Mouse (Mus musculus) erythroid progenitor cell, adult 5-6 weeks (primary cell): ENCODE measurements around the gene Tm9sf3. TPM values are rescaled to one million over a fixed set of nuclear protein-coding genes. Genes with fewer than 3 reads are reported as not detected.
A peak's percentile ranks its signal among the peaks of the same experiment; 100 is the strongest.

ENCODE experiments used
- ATAC-seq: replicated peaks from 2 replicates; pipeline ENCODE4 v1.8.0; 2016; ENCODE audit warnings: moderate number of reproducible peaks, mild to moderate bottlenecking, moderate TSS enrichment, inconsistent platforms; ENCODE audit not compliant: poor library complexity, low FRiP score, severe bottlenecking
- total RNA-seq, 2 experiments: library from RNA; stranded (forward) in 1 of 2; stranded (reverse) in 1 of 2; fragments of 150-400 nt in 1 of 2; fragments of 186-747, 209-891 nt in 1 of 2; gene quantifications; 2 replicates each; pipeline versions ENCODE4 v1.2.3 to v1.2.4; 2015 to 2017; ENCODE audit warnings: low replicate concordance in 2 of 2

Tm9sf3 gene
- total RNA-seq, 2 experiments from 2014 or later: 21.4 to 41.4 TPM

DNA sequence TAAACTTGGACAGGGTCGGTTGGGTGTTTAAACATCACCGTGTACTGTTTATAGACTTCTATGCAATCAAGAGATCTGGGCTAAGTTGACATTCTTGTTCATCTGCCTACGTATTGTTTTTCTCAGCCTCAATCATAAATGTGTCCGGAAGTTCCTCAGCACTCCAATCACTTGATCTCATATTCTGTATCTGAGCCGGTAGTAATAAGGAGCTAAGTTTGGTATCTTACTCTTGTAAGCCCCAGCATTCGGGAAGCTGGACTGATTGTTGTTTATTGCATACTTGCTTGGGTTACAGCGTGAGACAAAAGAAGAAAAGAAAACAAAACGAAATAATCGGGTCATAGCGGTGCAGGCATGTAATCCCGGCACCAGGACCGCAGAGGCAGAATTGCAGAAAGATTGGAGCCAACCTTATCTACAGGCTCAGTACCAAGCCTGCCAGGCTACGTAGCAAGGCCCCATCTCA lies 568 bp upstream of the Tm9sf3 start:
- ATAC-seq: no peak

DNA sequence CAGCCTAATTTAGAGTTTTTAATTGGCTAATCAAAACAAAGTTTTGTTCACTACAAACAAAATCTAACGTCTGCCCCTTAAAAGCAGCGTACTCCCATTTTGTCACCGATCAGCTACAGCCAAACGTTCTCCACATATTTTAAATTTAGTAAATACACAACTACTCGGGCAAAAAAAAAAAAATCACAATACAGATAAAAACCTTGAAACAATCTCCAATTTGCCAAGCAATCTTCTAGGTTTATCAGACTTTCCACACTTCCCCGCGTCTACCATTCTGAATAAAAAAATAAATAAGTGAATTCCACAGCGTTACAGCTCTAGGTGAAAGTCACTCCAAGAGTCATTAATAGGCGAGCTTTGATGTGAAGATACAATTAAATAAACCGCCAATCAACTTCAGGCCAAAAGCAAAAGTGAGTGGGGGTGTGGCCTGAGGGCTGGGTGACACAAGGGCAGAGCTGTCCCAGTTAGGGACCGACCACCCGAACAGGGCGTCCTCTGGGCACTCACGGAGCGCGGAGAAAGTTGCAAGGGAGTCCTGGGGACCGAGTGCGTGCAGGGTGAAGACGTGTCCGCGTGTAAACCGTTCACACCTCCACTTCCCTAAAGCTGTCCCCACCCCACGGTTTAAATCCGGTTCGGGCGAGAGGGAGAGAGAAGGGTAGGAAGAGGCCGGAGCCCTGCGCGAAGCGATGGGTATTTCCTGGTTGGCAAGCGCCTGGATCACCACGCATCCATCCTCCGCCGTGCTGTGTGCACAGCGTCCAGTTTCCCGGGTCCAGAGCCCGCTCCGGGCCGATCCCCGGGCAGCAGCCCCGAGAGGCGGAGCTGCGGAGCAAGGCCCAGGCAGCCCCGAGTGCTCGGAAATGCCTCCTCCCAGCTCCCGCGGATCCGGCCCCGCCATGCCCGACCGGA lies 826 bp downstream of the Tm9sf3 start:
- peak; percentile 83 for ATAC-seq

DNA sequence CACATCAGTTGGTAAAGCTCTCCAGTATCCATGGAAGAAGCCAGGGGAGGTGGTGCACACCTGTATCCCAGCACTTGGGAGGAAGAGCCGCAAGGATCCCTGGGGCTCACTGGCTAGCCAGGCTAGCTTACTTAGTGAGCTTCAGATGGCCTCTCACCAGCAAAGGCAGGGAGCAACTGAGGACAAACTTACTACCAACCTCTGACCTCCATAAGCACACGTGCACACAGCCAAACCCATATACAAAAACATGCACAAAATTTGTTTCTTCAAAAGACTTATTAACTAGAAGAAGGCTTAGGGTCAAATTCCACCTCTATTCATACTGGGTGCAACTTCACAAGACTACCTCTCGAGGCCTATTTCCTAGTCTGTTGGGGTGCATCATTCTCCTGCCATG lies 3.1 kb downstream of the Tm9sf3 start:
- no peak for ATAC-seq

DNA sequence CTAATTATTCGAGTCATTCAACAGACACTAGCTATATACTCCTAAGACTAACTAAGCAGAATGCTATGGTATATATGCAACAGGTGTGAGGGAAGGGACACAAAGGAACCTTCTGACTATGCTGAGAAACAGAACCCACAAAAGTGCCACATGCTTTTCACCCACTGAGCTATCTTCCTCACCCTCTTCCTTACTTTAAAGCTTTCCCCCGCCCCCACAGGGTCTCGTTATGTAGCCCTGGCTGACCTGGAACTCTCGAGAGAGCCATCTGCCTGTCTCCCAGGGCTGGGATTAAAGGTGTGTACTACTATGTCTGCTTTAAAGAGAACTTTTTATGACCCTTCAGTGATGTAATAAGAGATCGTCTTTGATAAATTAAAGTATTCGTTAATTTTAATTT lies 4.5 kb downstream of the Tm9sf3 start:
- ATAC-seq: no peak

DNA sequence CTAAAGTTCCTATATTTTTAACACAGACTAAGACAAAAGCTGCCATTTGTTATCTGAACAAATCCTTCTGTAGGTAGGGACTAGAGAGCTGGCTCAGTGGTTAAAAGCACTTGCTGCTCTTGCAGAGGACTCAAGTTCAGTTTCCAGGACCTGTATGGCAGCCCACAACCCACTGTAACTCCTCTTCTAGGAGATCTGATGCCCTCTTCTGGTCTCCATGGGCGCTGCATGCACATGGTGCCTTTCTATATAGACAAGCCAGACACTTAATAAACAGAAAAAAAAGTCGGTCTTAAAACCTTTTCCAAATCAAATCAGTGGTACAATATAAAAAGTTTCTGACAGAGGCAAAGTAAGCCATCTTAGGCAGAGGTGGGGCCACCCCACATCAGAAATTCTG lies 5.1 kb downstream of the Tm9sf3 start:
- ATAC-seq: no peak

DNA sequence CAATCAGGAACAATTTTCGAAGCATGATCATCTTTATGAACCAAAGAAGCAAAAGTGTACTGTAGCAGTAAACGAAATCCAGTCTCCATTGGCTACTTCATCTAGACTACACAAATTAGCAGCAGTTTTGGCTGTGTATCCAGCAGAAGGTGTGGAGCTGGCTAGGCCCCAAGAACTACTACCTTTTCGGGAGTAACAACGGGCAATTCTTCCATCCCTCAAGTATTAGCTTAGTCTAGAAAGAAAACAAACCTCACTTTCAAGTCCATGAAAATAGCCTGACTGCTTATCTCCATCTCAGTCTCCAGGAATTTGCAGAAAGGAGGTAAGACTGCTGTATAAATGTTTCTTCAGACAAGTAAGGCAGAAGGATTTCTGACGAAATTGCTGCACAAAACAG lies 9.2 kb downstream of the Tm9sf3 start:
- ATAC-seq: no peak

DNA sequence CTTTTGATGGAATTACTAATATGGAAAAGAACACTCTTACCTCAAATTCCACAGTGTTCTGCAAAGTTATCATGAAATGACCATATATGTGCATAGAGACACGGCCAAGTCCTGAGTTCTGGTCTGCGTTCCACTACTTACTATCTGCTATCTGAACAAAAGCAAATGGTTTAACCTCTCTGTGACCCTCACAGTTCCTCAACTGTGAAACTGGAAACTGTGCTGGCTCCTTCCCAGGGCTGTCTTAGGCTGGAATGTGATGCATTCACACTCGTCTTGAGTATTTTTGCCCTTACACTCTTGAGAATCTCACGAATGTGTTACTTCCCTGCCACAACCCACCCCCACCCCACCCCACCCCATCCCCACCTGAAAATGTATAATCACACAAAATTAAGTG lies 14.8 kb downstream of the Tm9sf3 start:
- ATAC-seq: no peak

DNA sequence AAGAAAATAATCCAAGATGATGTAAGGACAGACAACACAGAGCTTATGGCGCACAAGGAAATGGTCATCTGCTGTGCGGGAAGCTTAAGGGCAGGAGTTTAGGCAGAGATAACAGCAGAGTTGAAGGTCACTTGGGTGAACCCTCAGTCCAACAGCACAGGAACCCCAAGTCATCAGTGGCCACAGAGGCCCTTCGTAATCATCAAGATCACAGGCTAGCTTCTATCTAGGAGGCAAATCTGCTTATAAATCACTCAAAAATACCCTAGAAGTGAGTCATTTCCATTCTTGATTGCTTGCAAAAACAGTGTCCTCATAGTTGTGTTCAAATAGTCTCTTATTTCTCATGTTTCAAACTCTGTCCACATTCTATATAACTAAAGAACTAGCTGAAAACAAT lies 15.5 kb downstream of the Tm9sf3 start:
- no peak for ATAC-seq

DNA sequence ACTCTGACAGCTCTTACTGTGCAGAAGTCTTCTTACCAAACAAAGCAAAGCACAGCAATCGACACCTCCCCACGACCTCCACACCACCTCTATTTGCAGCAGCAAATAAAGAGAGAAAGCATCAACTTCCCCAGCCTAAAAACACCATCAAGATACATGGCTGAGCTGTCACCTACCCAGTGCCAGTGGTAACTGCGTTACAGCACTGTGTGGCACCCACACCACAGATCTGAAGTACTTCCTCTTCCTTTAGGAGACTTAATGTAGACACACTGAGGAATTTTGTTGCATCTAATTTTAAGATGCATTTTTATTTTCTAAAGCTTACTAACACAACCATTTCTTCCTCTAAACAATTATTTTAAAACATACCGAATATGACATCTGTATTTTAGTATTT lies 17.5 kb downstream of the Tm9sf3 start:
- ATAC-seq: no peak

DNA sequence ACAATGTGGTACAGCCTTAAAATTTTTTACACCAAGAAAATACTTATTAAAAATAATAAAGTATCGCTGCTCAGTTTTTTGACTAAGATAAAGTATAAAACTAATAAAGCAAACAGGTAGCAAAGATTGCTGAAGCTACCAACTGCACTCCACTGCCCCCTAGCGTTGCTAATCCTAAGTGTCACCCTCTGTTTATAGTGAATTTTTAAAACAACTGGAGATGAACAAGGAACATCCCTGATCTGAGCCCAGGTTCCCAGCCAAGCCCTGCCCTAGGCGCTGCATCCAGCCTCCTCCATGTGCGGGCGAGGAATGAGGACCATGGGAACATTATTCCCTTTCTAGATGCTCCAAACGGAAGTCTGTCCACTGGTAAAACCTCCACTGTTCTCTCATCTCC lies 19.2 kb downstream of the Tm9sf3 start:
- 0 out of 2 replicates have a peak, but pooled peaks have one; percentile 67 for ATAC-seq

DNA sequence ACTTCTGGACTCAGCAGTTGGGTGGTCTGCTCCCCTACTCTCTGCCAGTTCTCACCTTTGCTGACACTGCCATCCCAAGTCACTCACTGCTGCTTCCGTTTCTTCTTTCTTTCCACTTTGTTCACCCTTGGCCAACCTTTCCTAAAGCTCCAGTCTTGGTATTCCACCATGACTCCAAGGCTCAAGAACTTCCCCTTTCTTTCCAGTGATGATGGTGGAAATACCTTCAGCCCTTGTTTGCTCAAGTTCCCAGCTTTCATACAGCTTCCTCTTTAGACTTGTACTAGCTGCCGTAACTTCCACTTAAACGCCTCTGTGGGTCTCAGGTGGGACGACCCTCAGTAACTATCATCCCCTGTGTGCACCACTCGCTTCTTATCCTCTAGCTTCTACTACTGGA lies 21.8 kb downstream of the Tm9sf3 start:
- no peak for ATAC-seq

DNA sequence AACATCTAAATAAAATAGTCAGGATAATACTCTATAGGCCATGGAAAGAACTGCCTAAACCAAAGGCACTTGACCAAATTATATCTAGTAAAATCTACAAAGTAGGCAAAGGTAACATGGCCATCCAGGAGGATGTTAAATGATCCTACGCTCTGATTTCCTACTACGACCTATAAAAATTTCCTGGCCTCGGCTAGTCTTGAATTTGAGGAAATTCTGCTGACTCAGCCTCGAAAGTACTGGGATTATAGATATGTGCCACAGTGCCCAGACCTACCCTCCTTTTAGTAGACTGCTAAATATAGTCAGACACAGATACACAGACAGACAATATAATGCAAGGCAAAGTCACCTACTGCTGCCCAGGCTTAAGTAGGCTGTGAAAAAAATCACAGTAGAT lies 30.1 kb downstream of the Tm9sf3 start:
- no peak for ATAC-seq

DNA sequence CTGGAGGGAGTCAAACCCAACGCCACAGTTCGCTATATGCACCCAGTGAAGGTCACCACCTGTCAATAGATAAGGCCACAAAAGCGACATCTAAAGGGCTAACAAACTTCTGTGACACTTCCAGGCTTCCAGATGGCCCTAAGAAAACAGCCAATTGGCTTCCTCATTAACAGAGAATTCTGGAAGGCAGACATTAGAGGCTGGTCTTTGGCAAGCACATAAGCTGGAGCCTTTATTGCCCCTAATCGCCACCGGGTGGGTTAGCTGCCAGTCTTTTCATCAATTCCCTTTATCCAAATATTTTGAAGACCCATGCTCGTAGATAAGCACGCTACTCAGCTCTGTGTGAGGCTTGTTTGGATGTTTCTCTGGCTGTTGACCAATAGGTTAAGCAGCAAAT lies 55.5 kb downstream of the Tm9sf3 start:
- no peak for ATAC-seq

DNA sequence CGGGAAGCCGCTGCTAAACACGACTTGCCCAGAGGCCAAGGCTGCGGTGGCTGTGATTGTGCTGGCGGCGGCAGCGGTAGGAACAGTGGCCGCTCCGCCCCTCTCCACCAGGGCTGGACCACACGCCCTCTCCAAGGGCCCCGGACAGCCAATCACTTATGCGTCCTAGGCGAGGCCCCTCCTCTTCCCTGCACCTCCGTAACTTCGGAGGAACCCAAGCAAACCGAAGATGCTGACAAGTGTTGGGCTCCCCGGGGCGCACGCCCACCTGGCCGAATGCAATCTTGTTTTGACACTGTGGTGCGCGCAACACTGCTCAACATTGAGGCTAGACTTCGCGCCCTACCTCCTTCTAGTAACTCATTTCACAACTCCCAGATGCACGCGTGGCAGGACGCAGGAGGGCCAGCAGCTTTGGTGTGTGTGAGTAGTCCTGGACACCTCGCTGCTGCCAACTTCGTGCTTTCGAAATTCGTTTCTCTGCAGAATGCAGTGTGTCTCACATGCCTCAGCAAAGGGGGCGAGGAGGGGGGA lies 56.9 kb downstream of the Tm9sf3 start, which contains the start of gene Tll2:
Tll2 (minus strand) TSS at position 25 of the 534 bp plus-strand sequence.
- 0 out of 2 replicates have a peak, but pooled peaks have one; percentile 30 for ATAC-seq

DNA sequence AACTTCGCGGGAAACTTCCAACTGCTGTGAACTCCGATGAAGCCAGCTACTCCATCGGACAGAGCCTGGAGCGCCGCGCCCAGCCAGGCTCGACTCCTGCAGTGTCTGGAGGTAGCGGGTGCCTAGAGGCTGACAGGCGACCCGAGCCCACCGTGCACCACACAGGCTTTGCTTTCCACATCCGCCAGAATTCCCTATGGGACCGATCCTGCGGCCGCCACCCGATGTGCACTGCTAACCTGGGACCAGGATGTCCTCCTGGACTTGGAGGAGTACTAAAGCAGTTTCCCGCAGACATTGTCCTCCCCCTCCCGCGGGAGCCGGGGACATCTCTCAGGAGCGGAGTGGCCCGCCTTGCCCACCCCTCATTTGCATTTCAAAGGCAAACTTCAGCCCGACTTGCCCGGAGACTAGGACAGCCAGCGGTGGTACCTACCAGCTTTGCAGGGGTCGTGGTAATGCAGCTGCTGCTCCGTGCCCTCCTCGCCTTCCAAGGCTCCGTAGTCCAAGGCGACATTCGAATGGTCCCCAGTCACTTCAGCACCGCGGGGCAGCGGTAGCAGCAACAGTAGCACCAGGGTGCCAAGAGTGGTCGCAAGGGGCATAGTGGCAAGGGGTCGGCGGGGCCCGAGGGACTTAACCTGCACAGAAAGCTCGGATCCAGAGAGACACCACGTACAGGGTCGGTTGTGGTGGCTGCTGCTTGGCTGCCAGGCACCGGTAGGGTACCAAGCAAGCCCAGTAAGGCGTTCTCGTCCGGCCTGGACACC lies 57.6 kb downstream of the Tm9sf3 start:
- no peak for ATAC-seq

DNA sequence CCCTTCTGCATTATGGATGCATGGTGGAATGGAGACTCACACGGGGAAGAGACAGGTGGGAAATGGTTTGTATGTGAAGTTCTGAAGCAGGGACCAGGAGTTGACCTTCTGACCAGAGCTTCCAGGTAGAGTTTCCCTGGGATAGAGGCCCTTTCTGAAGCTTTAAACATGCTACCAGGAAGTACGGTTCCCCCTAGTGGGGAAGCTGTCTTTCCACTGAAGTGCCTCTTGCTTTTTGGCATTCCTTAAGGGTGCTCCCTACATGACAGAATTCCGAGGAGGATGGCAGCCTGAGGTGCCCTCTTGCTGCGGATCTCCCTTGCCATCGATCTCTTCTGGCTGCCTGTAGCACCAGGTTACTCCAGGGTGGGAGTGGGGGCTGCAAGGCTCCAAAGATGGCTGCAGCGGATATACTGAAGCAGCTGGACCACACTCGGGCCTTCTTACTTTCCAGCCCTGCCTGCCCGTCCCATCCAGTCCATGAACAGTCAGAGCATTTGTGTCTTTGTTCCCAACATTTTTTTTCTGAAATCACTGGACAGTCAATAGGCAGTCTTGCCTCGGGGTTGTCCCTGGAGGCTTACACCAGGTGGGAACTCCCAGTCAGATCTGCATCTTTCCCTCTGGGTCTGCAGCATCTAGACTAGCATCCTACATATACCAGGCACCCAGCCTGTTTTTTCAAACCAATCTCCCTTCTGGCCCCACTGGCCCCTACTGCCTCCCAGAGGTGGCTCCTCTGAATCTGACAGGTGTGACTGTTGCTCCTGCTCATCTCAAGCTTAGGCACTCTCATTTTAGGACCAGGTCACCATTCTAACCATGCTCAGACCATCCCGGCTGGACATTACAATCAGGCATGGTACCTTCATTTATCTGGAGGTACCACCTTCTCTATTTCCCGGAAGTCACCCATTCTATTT lies 59.4 kb downstream of the Tm9sf3 start:
- no peak for ATAC-seq

DNA sequence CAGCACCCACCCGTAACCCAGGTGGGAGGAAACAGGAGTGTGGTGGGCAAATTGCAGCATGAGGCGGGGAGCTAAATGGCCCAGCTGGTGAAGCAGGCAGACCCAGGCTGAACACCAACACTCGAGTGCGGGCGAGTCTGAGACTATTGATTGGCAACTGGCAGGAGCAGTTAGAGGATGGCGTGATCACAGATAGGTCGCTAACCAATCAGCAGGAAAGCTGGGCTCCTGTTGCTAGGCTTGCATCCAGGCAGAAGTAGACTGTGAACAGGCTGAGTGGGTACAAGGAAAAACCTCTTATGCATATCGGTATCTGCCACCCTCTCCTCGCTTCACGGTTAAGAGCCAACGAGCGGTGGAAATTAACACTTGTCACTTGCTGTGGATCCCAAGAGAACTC lies 66.2 kb downstream of the Tm9sf3 start:
- no peak for ATAC-seq

DNA sequence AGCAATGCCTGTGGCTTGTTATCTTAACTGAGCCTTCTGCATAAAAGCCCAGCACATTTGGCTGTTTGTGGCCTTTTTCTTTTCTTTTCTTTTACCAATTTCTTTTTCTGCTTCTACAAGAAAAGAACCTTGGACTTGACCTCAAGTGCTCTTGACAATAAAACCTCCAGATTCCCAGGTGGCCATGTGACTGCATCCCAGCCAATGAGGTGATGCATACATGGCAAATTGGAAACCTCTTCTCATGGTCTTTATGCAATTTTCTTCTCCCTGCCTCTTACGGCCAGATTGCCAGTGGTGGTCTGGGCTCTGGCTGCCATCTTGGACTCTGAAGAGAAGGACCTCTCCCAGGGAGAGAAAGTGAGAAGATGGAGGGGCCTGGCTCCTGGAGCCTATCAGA lies 70.4 kb downstream of the Tm9sf3 start:
- no peak for ATAC-seq

DNA sequence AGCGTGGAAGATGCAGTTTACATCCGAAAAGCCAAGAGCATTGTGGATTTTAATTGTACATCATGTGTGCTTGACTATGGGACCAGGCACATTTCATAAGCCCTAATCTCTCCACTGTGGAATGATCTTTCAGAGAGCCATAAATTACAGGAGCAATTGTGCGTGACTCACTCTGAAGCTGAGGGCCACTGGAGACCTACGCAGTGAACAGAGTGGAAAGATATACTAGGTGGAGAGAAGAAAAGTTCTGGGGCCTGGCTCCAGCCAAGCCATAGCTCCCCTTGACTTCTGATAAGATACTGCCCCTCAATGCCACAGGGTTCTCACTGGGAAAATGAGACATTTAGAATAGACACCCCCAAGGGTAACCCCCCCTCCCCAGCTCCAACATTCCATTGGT lies 70.8 kb downstream of the Tm9sf3 start:
- ATAC-seq: no peak

DNA sequence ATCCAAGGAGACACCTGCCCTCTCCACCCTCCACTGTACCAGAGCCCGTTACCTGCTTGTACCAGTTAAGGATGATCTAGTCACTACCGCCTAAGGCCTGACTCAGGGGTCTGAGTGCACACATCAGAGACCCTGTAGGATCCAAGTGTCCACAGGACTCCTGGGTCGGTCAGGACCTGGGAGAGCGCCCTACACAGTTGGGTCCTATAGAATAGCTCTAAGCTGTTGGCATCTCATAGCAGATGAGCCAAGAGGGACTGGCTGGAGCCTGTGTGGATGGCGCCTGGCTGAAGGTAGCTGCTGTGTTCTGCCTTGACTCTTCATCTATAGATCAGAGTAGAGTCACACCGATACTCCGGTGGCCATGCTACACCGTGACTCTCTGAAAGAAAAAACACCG lies 72.1 kb downstream of the Tm9sf3 start:
- no peak for ATAC-seq
